Mouse (Mus musculus) ES-Bruce4 (cell line): ENCODE data around the gene Nfib.

Source experiments
- CTCF ChIP-seq: IDR thresholded peaks from one replicate; pipeline ENCODE4 v1.8.1; 2011; ENCODE audit warnings: low read depth, low read length
- EP300 ChIP-seq: IDR thresholded peaks from 2 replicates; pipeline ENCODE4 v1.6.1; 2011; ENCODE audit warnings: low read depth, low read length; ENCODE audit not compliant: insufficient read depth

GRCm38 (mm10) chr4:82604501-82604900, 101.0 kb downstream of the Nfib start:
- no peak for TF ChIP-seq CTCF
- no peak for TF ChIP-seq EP300
